Mouse (Mus musculus): ENCODE data around the gene Nkx1-2. TPM values are rescaled to one million over a fixed set of nuclear protein-coding genes. Genes with fewer than 3 reads are reported as not detected.
A peak's percentile ranks its signal among the peaks of the same experiment; 100 is the strongest.

The Nkx1-2 gene
- 0.04 TPM in 1 of 2 replicates, not detected in the other for polyA plus RNA-seq (2014; fragmentation: Nextera tagmentation; extraction: Ambion mirVana)

GRCm38 (mm10) chr7:132599071-132599975, at the start of gene Nkx1-2:
Gene Nkx1-2, minus strand, starts transcription at chr7:132599637.
- Histone ChIP-seq H3K4me2 (peak within 1 kb of the TSS; percentile 71), H3K4me1 (ENCODE audit: control insufficient read depth, insufficient read depth, low read length) (peaks cover 14% of the 10 kb centered on the region; the same call in 1 of the 2 replicates), H3K27me3 (ENCODE audit: control insufficient read depth, insufficient read depth, low read length) (peaks cover 75% of the 10 kb centered on the region), H3K4me3 (ENCODE audit: low read depth, low read length) (peak within 1 kb of the TSS; percentile 44), H3K36me3 (ENCODE audit: control insufficient read depth, insufficient read depth, low read length) (no peaks in the 10 kb centered on the region), H3K9ac (ENCODE audit: low read depth, low read length) (peak within 1 kb of the TSS; percentile 55; the same call in 1 of the 2 replicates), H3K27ac (ENCODE audit: low read depth, low read length) (no peak within 1 kb of the TSS), H3K9me3 (replicated peaks; ENCODE audit: control insufficient read depth, low read length) (no peaks in the 10 kb centered on the region)
- WGBS (ENCODE audit: insufficient replicate concordance), result under 1% methylated on average over 49 of the region's 52 CpGs
- ATAC-seq (replicated peaks; ENCODE audit: insufficient number of reproducible peaks, low FRiP score, low TSS enrichment), result no peak

- H3K4me1 ChIP-seq (ENCODE audit: control insufficient read depth, insufficient read depth, low read length), result no peaks in the 10 kb centered on the region
- no peak overlapping the region for H3K4me2 ChIP-seq
- no peaks in the 10 kb centered on the region for H3K9me3 ChIP-seq (replicated peaks; ENCODE audit: control insufficient read depth, low read length)
- 88% methylated on average over 1 of the region's 1 CpGs for WGBS (ENCODE audit: insufficient replicate concordance)
- H3K36me3 ChIP-seq (ENCODE audit: control insufficient read depth, insufficient read depth, low read length), result no peaks in the 10 kb centered on the region
- H3K4me3 ChIP-seq (ENCODE audit: low read depth, low read length), result no peak overlapping the region
- ATAC-seq (replicated peaks; ENCODE audit: insufficient number of reproducible peaks, low FRiP score, low TSS enrichment), result no peak
- no peak overlapping the region for H3K9ac ChIP-seq (ENCODE audit: low read depth, low read length)
- H3K27ac ChIP-seq (ENCODE audit: low read depth, low read length), result no peak overlapping the region
- H3K27me3 ChIP-seq (ENCODE audit: control insufficient read depth, insufficient read depth, low read length), result no peaks in the 10 kb centered on the region
Measured at GRCm38 (mm10) chr7:132646514-132646913, 47.1 kb upstream of the Nkx1-2 start.

- Histone ChIP-seq H3K9me3 (replicated peaks; ENCODE audit: control insufficient read depth, low read length) (no peaks in the 10 kb centered on the region), H3K27ac (ENCODE audit: low read depth, low read length) (no peak overlapping the region)
- 82% methylated on average over 11 of the region's 11 CpGs for WGBS (ENCODE audit: insufficient replicate concordance)
Measured at GRCm38 (mm10) chr7:132644605-132645279, 45.3 kb upstream of the Nkx1-2 start.

GRCm38 (mm10) chr7:132641606-132642005, 42.2 kb upstream of the Nkx1-2 start:
- no peaks in the 10 kb centered on the region for H3K27me3 ChIP-seq (ENCODE audit: control insufficient read depth, insufficient read depth, low read length)
- no peak overlapping the region for H3K4me2 ChIP-seq
- no peaks in the 10 kb centered on the region for H3K9me3 ChIP-seq (replicated peaks; ENCODE audit: control insufficient read depth, low read length)
- no peak overlapping the region for H3K27ac ChIP-seq (ENCODE audit: low read depth, low read length)
- no peak for ATAC-seq (replicated peaks; ENCODE audit: insufficient number of reproducible peaks, low FRiP score, low TSS enrichment)
- no peak overlapping the region for H3K9ac ChIP-seq (ENCODE audit: low read depth, low read length)
- no peaks in the 10 kb centered on the region for H3K4me1 ChIP-seq (ENCODE audit: control insufficient read depth, insufficient read depth, low read length)
- no peaks in the 10 kb centered on the region for H3K36me3 ChIP-seq (ENCODE audit: control insufficient read depth, insufficient read depth, low read length)
- 76% methylated on average over 1 of the region's 1 CpGs for WGBS (ENCODE audit: insufficient replicate concordance)
- H3K4me3 ChIP-seq (ENCODE audit: low read depth, low read length), result no peak overlapping the region

More at GRCm38 (mm10) chr7:132644605-132645279, 45.3 kb upstream of the Nkx1-2 start:
- Histone ChIP-seq H3K4me3 (ENCODE audit: low read depth, low read length) (no peak overlapping the region), H3K36me3 (ENCODE audit: control insufficient read depth, insufficient read depth, low read length) (no peaks in the 10 kb centered on the region), H3K4me2 (no peak overlapping the region), H3K4me1 (ENCODE audit: control insufficient read depth, insufficient read depth, low read length) (no peaks in the 10 kb centered on the region), H3K27me3 (ENCODE audit: control insufficient read depth, insufficient read depth, low read length) (no peaks in the 10 kb centered on the region), H3K9ac (ENCODE audit: low read depth, low read length) (no peak overlapping the region)
- no peak for ATAC-seq (replicated peaks; ENCODE audit: insufficient number of reproducible peaks, low FRiP score, low TSS enrichment)

GRCm38 (mm10) chr7:132640946-132641345, 41.5 kb upstream of the Nkx1-2 start:
- Histone ChIP-seq H3K4me1 (ENCODE audit: control insufficient read depth, insufficient read depth, low read length) (no peaks in the 10 kb centered on the region), H3K27ac (ENCODE audit: low read depth, low read length) (no peak overlapping the region), H3K27me3 (ENCODE audit: control insufficient read depth, insufficient read depth, low read length) (no peaks in the 10 kb centered on the region), H3K4me3 (ENCODE audit: low read depth, low read length) (no peak overlapping the region), H3K9me3 (replicated peaks; ENCODE audit: control insufficient read depth, low read length) (no peaks in the 10 kb centered on the region), H3K9ac (ENCODE audit: low read depth, low read length) (no peak overlapping the region; the same call in 1 of the 2 replicates), H3K4me2 (no peak overlapping the region), H3K36me3 (ENCODE audit: control insufficient read depth, insufficient read depth, low read length) (no peaks in the 10 kb centered on the region)
- no peak for ATAC-seq (replicated peaks; ENCODE audit: insufficient number of reproducible peaks, low FRiP score, low TSS enrichment)
- WGBS (ENCODE audit: insufficient replicate concordance), result 54% methylated on average over 9 of the region's 9 CpGs

- Histone ChIP-seq H3K27ac (ENCODE audit: low read depth, low read length) (no peak overlapping the region), H3K36me3 (ENCODE audit: control insufficient read depth, insufficient read depth, low read length) (no peaks in the 10 kb centered on the region), H3K4me1 (ENCODE audit: control insufficient read depth, insufficient read depth, low read length) (no peaks in the 10 kb centered on the region), H3K9ac (ENCODE audit: low read depth, low read length) (no peak overlapping the region), H3K9me3 (replicated peaks; ENCODE audit: control insufficient read depth, low read length) (no peaks in the 10 kb centered on the region), H3K4me2 (no peak overlapping the region), H3K27me3 (ENCODE audit: control insufficient read depth, insufficient read depth, low read length) (no peaks in the 10 kb centered on the region), H3K4me3 (ENCODE audit: low read depth, low read length) (no peak overlapping the region)
- 55% methylated on average over 12 of the region's 12 CpGs for WGBS (ENCODE audit: insufficient replicate concordance)
- peak; percentile 52; the same call in 1 of the 2 replicates for ATAC-seq (replicated peaks; ENCODE audit: insufficient number of reproducible peaks, low FRiP score, low TSS enrichment)
Measured at GRCm38 (mm10) chr7:132638446-132639087, 39.1 kb upstream of the Nkx1-2 start.

- WGBS (ENCODE audit: insufficient replicate concordance), result 59% methylated on average over 12 of the region's 12 CpGs
- no peak for ATAC-seq (replicated peaks; ENCODE audit: insufficient number of reproducible peaks, low FRiP score, low TSS enrichment)
- no peaks in the 10 kb centered on the region for H3K9me3 ChIP-seq (replicated peaks; ENCODE audit: control insufficient read depth, low read length)
- H3K36me3 ChIP-seq (ENCODE audit: control insufficient read depth, insufficient read depth, low read length), result no peaks in the 10 kb centered on the region
- no peaks in the 10 kb centered on the region for H3K27me3 ChIP-seq (ENCODE audit: control insufficient read depth, insufficient read depth, low read length)
- no peak overlapping the region for H3K4me3 ChIP-seq (ENCODE audit: low read depth, low read length)
- no peaks in the 10 kb centered on the region for H3K4me1 ChIP-seq (ENCODE audit: control insufficient read depth, insufficient read depth, low read length)
- H3K4me2 ChIP-seq, result no peak overlapping the region
- H3K9ac ChIP-seq (ENCODE audit: low read depth, low read length), result no peak overlapping the region
- H3K27ac ChIP-seq (ENCODE audit: low read depth, low read length), result no peak overlapping the region
Measured at GRCm38 (mm10) chr7:132637292-132637691, 37.9 kb upstream of the Nkx1-2 start.

GRCm38 (mm10) chr7:132631313-132631712, 31.9 kb upstream of the Nkx1-2 start:
- Histone ChIP-seq H3K4me1 (ENCODE audit: control insufficient read depth, insufficient read depth, low read length) (no peaks in the 10 kb centered on the region), H3K9me3 (replicated peaks; ENCODE audit: control insufficient read depth, low read length) (no peaks in the 10 kb centered on the region), H3K27ac (ENCODE audit: low read depth, low read length) (no peak overlapping the region), H3K4me2 (no peak overlapping the region), H3K9ac (ENCODE audit: low read depth, low read length) (no peak overlapping the region), H3K4me3 (ENCODE audit: low read depth, low read length) (no peak overlapping the region), H3K36me3 (ENCODE audit: control insufficient read depth, insufficient read depth, low read length) (no peaks in the 10 kb centered on the region), H3K27me3 (ENCODE audit: control insufficient read depth, insufficient read depth, low read length) (no peaks in the 10 kb centered on the region)
- no peak for ATAC-seq (replicated peaks; ENCODE audit: insufficient number of reproducible peaks, low FRiP score, low TSS enrichment)
- WGBS (ENCODE audit: insufficient replicate concordance), result 81% methylated on average over 11 of the region's 11 CpGs

Data from heart, embryonic 11.5 days (tissue).